11 mouse cellular contexts compared by ENCODE assay signal in genomic region chr2:124848812-124849211, GRCm38 (mm10).
DNase-seq lines count a peak whose midpoint lies in the region; ATAC-seq lines count a peak whose summit lies in the region.
"Had no signal": no experiment of that assay in that cellular context is flagged by ENCODE, and none has a peak within 500 bp of the region (broad histone marks: within the 10 kb centered on the region; RNA-seq: fewer than 3 reads in every experiment).

No protein-coding gene starts in this region.

- no peak for ATAC-seq in megakaryocyte-erythroid progenitor cell, adult 5-6 weeks (replicated peaks; ENCODE audit: low FRiP score, low TSS enrichment, poor library complexity, severe bottlenecking)
- ATAC-seq: activated CD4-positive, CD25-positive, alpha-beta regulatory T cell, adult 4 months had no signal

- peak; percentile 10 for DNase-seq in gastrocnemius, postnatal 25 days
- no peak for DNase-seq in gastrocnemius, adult 18-20 months (ENCODE audit: low spot score)
- peak; percentile 37 for DNase-seq in kidney, adult 18-20 months
- DNase-seq in lung, postnatal 10 days, result peak; percentile 69
- DNase-seq in layer of hippocampus, adult 18-20 months (ENCODE audit: low spot score in 2 of 2), result no peak
- DNase-seq in frontal cortex, postnatal 25 days (ENCODE audit: low spot score in 2 of 2), result no peak
- DNase-seq: layer of hippocampus, postnatal 36 days had no signal

- peaks cover 16% of the 10 kb centered on the region for H3K4me1 ChIP-seq in brown adipose tissue, adult 24 weeks (ENCODE audit: control insufficient read depth, insufficient read depth, insufficient read length, low read length)

- no peak overlapping the region for H3K4me3 ChIP-seq in brown adipose tissue, adult 24 weeks (ENCODE audit: insufficient read depth, low read depth, low read length)
- H3K4me3 ChIP-seq: neural tube, embryonic 15.5 days had no signal

- peak overlapping the region; percentile 94 for H3K27ac ChIP-seq in brown adipose tissue, adult 24 weeks (replicated peaks; ENCODE audit: low read depth, low read length)
- H3K27ac ChIP-seq: neural tube, embryonic 15.5 days had no signal

Comparison
In these comparisons a context has a peak if more than half of its experiments do, and no peak if none do; other contexts are left out.
1. DNase-seq: peak in gastrocnemius, postnatal 25 days (single experiment), kidney, adult 18-20 months (single experiment) and lung, postnatal 10 days (single experiment); none in gastrocnemius, adult 18-20 months (single experiment), layer of hippocampus, adult 18-20 months (0 of 2) and frontal cortex, postnatal 25 days (0 of 2).